Mouse (Mus musculus) layer of hippocampus, postnatal 25 days (tissue): ENCODE results near the gene Rab3b. TPM values are rescaled to one million over a fixed set of nuclear protein-coding genes. Genes with fewer than 3 reads are reported as not detected.

ENCODE experiments used
- DNase-seq, 2 experiments: peaks; one replicate each; pipeline ENCODE4 v3.0.0; 2022; ENCODE audit warnings: mixed read lengths in 2 of 2, low spot score in 1 of 2; ENCODE audit errors: extremely low spot score in 1 of 2
- total RNA-seq, 2 experiments: library from RNA; stranded (reverse); gene quantifications; 2 replicates each; pipeline ENCODE4 v1.2.3; 2021

Gene Rab3b
- total RNA-seq, 2 experiments from 2014 or later: 46.0 to 55.2 TPM

GRCm38 (mm10) chr4:108942986-108943720, 64.3 kb downstream of the Rab3b start:
- DNase-seq: no peak

DNA sequence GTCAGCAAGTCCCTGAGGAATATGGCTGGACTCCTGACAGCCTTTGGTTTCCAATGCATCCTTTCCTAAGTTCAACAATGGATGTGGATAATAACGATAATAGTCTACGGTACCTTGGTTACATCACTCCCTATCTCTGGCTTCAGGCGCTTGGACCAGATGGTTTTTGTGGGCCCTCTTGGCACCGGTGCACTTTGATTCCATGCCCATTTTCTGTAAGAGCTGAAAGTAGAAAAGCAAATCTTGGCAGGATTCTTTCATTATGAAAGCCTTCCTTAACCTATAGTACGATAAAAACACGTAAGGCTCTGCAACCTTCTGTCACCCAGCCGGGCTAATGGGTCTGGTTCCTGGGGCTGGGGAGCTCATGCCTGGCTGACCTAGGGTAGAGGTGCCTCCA, 70.3 kb downstream of the Rab3b start:
- DNase-seq: peak; percentile 19 to 40

GRCm38 (mm10) chr4:108950201-108950600, 71.3 kb downstream of the Rab3b start:
- no peak for DNase-seq

- DNase-seq: no peak
Observed at GRCm38 (mm10) chr4:108951663-108952062, 72.8 kb downstream of the Rab3b start.

DNA sequence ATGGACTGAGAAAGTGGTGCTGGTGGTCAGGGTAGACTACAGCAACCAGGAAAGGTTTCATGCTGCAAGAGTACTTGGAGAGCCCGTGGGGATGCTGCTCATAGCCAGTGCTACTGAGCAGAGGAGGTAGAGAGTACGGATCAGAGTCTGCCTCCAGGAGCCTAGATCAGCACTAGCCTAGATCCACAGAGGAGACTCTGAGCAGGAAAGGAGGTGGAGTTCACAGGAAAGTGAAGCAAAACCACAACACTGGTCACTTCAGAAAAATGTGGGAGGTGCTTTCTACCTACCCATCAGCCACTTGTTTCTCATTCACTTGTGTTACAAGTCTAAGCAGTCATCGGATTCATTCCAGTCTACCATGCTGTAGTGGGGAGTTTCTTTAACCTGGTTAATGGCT, 80.8 kb downstream of the Rab3b start:
- no peak for DNase-seq

DNA sequence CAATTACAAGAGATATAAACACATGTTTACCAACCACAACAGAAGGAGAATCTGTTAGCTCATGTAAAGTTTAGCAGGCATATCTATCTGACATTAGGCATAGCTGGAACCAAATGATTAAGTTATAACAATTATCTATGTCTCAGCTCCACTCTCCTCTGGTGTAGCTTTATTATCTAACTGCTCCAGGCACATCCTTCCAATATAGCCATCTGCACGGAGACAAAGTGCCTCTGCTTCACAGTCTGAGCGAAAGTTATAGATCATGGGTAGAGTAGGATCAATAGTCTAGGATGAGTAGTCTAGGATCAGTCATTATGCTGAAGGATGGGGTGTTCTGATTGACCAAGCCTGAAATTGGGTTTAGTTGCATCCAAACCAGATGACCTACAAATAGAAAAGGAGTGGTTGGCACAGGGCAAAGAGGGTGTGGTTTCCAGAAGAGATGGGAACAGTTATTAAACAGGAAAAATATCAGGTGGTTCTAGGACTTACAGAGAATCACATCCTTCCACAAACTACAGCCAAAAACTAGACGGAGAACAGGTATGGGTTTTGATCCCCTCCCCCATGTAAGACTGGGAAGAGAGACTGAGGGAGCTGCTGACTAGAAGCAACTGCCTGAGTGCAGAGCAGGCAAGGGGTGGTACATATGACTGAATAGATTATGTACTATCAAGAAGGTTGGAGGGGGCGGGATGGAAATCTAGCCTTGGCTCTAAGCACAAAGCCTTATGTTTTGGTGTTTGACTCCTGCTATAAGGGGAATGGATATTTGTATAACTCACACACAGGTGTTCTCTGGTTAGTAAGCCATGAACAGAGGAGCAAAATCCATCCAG, 82.0 kb downstream of the Rab3b start:
- no peak for DNase-seq

DNA sequence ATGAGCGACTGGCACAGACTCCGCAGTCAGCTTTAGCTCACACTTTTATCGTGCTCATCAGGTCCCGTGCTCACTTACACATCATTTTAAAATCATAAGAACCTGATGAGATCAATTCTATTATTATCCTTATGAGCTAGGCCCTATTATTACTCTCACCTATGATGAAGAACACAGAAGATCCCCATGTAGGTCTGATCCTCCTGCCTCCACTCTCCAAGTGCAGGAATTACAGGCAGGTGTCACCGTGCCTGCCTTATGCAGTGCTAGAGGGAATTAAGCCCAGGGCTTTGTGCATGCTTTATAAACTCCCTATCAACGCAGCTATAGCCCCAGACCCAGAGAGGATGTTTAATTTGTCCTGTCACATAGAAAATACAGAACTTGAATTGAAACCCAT, 84.2 kb downstream of the Rab3b start:
- DNase-seq: no peak

GRCm38 (mm10) chr4:108969517-108969916, 90.7 kb downstream of the Rab3b start:
- no peak for DNase-seq

DNA sequence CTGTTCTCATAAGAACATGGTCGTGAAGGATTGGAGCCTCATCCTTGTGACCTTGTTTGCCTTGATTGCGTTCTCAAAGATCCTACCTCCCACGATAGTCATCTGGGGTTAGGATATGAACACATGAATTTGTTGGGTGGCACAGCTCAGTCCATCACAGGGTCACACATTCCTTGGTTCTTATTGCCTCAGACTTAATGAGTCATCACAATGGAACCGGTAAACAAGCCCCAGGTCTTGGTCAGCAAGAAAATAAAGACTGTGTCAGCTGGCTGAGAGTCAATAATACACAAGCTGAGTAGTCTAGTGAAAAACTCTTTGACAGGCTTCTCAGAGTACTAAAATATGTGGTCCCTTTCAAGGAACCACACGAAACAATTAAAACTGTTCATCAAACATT, 92.2 kb downstream of the Rab3b start:
- DNase-seq: no peak

GRCm38 (mm10) chr4:108976458-108977071, 97.7 kb downstream of the Rab3b start:
- DNase-seq: peak; percentile 20 to 51

GRCm38 (mm10) chr4:108986833-108987472, 108.1 kb downstream of the Rab3b start:
- no peak for DNase-seq

DNA sequence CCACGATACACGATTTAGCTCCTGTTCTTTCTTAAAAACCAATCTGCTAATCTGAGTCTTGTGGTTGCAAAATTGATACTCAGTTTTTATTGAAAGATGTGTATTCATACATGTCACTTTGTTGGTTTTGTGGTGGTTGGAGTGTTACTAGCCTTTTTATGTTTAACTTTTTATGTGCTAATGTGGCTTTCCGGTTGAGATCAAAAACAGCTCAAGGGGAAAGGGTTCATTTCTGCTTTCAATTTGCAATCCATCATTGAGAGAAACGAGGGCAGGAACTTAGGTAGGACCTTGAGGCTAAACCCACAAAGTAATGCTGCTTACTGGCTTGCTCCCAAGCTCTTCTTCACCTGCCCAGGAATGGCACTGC, 108.6 kb downstream of the Rab3b start:
- no peak for DNase-seq

DNA sequence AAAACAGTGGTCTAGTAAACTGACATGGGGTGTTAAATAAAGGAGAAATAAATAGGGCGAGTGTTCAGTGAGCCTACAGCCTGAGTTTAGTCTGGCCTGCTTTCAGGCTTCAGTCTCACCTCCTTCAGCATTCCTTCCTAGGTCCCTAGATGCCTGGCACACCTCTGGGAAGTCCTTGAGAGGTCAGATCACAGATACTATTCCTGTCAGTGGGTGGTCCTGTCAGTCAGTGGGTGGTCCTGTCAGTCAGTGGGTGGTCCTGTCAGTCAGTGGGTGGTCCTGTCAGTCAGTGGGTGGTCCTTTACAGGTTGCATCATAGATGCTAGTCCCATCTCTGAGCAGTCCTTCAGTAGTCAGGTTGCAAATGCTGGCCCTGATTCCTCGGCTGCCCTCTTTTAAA, 110.6 kb downstream of the Rab3b start:
- DNase-seq: no peak

GRCm38 (mm10) chr4:108990032-108990431, 111.2 kb downstream of the Rab3b start:
- DNase-seq: no peak

DNA sequence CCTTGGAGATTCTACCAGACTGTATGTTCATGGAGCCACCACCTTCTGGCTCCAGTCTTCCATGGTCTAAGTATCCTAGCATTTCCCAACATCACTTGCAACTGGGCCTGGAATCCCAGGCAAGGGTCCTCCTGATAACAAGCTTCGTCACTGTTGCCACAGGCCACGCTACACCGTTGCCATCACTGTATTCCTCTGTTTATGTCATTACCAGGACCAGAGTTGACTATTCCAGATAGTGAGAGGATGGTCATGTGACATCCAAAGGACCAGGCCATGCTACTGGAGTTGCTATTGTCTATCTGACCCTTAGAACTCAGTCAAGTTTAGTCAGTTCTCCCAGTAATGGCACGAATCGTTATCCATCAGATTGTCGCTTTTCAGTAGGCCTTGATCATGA, 111.7 kb downstream of the Rab3b start:
- DNase-seq: no peak

DNA sequence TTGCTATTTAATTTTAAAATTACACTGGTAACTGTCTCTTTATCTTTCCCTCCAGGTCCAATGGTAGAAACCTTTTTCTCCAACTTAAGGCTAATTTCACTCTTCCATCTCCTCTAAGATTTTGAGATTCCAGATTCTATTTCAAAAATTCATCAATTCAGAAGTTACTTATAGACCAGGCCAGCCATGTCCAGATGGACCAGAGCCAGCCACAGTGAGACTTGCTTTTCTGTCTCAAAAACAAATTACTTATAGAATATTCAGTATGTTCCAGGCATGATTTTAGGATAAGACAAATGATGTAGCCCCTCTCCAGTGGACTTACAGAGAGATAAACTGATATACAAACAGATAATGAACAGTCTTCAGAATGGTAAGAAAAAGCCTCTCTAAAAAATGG, 112.9 kb downstream of the Rab3b start:
- no peak for DNase-seq

Other genes with a start within 250 kb of the Rab3b start
- gene 3110021N24Rik, start 159.4 kb upstream of the Rab3b start, total RNA-seq: under 1 TPM; 0.85 to 0.91 TPM
- 10 to 100 TPM; 53.1 to 54.6 TPM for gene Zfyve9, start 98.3 kb upstream of the Rab3b start, total RNA-seq
- 10 to 100 TPM; 92.4 to 93.2 TPM for gene Btf3l4, start 45.4 kb upstream of the Rab3b start, total RNA-seq
- 10 to 100 TPM; 37.0 to 37.7 TPM for gene Txndc12, start 44.5 kb upstream of the Rab3b start, total RNA-seq
- 10 to 100 TPM; 18.1 to 20.1 TPM for gene Kti12, start 31.3 kb upstream of the Rab3b start, total RNA-seq
- under 1 TPM in 1 of 2 experiments, not detected in 1; 0.37 TPM for gene A730015C16Rik, start 30.4 kb upstream of the Rab3b start, total RNA-seq
- 100 to 1,000 TPM in 1 of 2 experiments, 10 to 100 TPM in 1; 99.5 to 136 TPM for gene Nrd1, start 121.6 kb downstream of the Rab3b start, total RNA-seq